Mouse (Mus musculus) G1E (cell line): ENCODE results near the gene Serinc5. TPM values are rescaled to one million over a fixed set of nuclear protein-coding genes. Genes with fewer than 3 reads are reported as not detected.

Experiments
- ATAC-seq: 2 replicates; pipeline ENCODE4 v1.8.0; 2016; ENCODE audit warnings: mild to moderate bottlenecking; ENCODE audit not compliant: insufficient number of reproducible peaks, poor library complexity, low FRiP score, severe bottlenecking; ENCODE audit errors: extremely low read depth
- DNase-seq: peaks from one replicate; pipeline ENCODE4 v3.0.0; 2012; ENCODE audit warnings: low spot score
- H3K27me3 ChIP-seq: 2 replicates; pipeline ENCODE4 v1.6.1; 2012; ENCODE audit warnings: mild to moderate bottlenecking, low read length, inconsistent platforms; ENCODE audit not compliant: insufficient read depth
- H3K36me3 ChIP-seq: replicated peaks from 2 replicates; pipeline ENCODE3; 2012; ENCODE audit warnings: mild to moderate bottlenecking, inconsistent platforms
- H3K4me1 ChIP-seq: 2 replicates; pipeline ENCODE4 v1.6.1; 2012; ENCODE audit warnings: low read depth, low read length, inconsistent platforms, mixed read lengths; ENCODE audit not compliant: insufficient read depth
- H3K4me3 ChIP-seq: 2 replicates; pipeline ENCODE4 v1.5.1; 2012; ENCODE audit warnings: low read depth, mild to moderate bottlenecking, inconsistent platforms, low read length, moderate library complexity, mixed read lengths
- H3K9me3 ChIP-seq: replicated peaks from 2 replicates; pipeline ENCODE4 v1.6.1; 2012; ENCODE audit warnings: inconsistent platforms
- CTCF ChIP-seq: IDR thresholded peaks from 2 replicates; pipeline ENCODE4 v1.5.1; 2012; ENCODE audit warnings: low read depth, low read length, inconsistent platforms, mixed read lengths
- GATA1 ChIP-seq: IDR thresholded peaks from 2 replicates; pipeline ENCODE4 v1.6.1; 2012; ENCODE audit warnings: borderline replicate concordance, low read length, inconsistent platforms, mixed read lengths
- GATA2 ChIP-seq: IDR thresholded peaks from 2 replicates; pipeline ENCODE4 v1.6.1; 2012; ENCODE audit warnings: low read depth, low read length, inconsistent platforms, borderline replicate concordance
- POLR2AphosphoS5 ChIP-seq: IDR thresholded peaks from 2 replicates; pipeline ENCODE4 v1.6.1; 2012; ENCODE audit warnings: low read depth, low read length, inconsistent platforms; ENCODE audit not compliant: insufficient replicate concordance
- TAL1 ChIP-seq: conservative IDR thresholded peaks from 2 replicates; pipeline ENCODE4 v1.6.1; 2012; ENCODE audit warnings: low read depth, low read length, inconsistent platforms, mixed read lengths
- polyA plus RNA-seq: library from polyadenylated mRNA; stranded (reverse); fragments of >175 nt; gene quantifications from 2 replicates; pipeline ENCODE4 v1.2.3, GENCODE M21; 2012
- total RNA-seq, 2 experiments: library from RNA; stranded (forward) in 1 of 2; stranded (reverse) in 1 of 2; fragments of 200-1000 nt in 1 of 2; fragments of >200 nt in 1 of 2; fragmentation: Nextera tagmentation in 1 of 2; gene quantifications; 2 replicates each; pipeline ENCODE4 v1.2.3; 2014 to 2017

Gene Serinc5
- total and polyA plus RNA-seq, 3 experiments: 7.1 to 43.2 (median 13.2) TPM

DNA sequence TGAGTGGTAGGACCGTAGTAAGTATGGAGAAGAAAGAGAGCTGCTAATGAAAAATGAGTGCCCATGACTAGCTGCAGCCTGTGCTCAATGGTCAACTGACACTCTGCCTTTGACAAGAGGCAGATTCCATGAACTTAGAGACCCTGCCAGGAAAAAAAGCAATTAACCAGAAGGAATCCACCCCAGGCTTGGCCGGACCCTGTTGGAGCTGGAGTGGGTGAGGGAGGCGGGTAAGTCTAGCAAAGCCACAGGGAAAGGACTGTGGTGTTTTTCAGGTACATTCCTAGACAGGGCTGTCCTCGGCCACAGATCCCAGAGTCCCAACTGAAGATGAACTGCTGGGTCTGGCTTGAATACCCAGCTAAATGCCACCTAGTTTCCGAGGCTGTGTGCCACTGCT, 121.9 kb downstream of the Serinc5 start:
- DNase-seq (no peak), ATAC-seq (no peak)
- no peaks in the 10 kb centered on the region for H3K36me3 ChIP-seq
- no peak for TF ChIP-seq CTCF
- H3K4me3 ChIP-seq: no peak overlapping the region
- peaks cover 42% of the 10 kb centered on the region for H3K27me3 ChIP-seq
- H3K9me3 ChIP-seq: no peaks in the 10 kb centered on the region
- no peaks in the 10 kb centered on the region; the same call in 1 of the 2 replicates for H3K4me1 ChIP-seq

DNA sequence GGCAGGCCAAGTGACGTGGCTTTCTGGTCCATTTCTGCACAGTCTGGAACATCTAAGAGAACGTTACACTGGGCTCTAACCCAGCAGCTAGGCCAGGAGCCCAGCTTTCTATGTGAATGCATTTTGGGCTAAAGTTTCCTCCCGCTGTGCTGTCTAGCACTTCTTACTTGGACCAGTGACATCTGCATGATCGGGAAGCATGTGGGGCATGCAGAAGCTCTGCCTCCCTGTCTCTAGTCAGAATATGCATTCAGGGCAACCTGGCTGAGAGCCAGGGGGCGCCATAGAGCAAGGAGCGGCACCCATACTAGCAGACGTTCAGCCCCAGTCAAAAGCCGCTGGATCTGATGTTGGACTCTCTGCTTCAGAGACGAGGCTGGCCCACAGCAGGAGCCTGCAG, 122.4 kb downstream of the Serinc5 start:
- DNase-seq (peak; percentile 43), ATAC-seq (no peak)
- TF ChIP-seq CTCF (peak; percentile 77), GATA2 (no peak), GATA1 (no peak)
- Histone ChIP-seq H3K9me3 (no peaks in the 10 kb centered on the region), H3K4me1 (no peaks in the 10 kb centered on the region; the same call in 1 of the 2 replicates), H3K4me3 (no peak overlapping the region), H3K27me3 (peaks cover 42% of the 10 kb centered on the region), H3K36me3 (no peaks in the 10 kb centered on the region)

DNA sequence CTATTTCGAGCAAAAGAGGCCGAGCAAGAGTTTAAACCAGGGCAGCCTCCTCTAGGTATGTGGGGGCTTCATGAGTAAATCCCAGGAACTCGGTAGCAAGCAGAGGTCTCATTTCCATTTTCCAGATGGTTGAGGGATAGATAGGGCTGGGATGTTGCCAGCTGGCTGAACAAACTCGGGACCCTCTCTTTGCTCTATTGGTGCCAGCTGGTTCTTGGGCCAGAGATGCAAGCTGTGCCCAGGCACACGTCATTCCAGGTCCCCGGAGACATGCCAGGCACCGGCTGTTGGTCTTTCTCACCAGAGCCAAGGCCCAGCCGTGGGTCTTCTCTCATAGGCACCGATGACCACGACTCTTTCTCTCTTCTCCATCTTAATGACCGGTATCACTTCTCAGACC, 122.8 kb downstream of the Serinc5 start:
- no peak for DNase-seq
- Histone ChIP-seq H3K4me3 (no peak overlapping the region), H3K4me1 (no peaks in the 10 kb centered on the region; the same call in 1 of the 2 replicates), H3K36me3 (no peaks in the 10 kb centered on the region), H3K9me3 (no peaks in the 10 kb centered on the region), H3K27me3 (peaks cover 46% of the 10 kb centered on the region)
- ATAC-seq: no peak
- TF ChIP-seq TAL1 (no peak), POLR2AphosphoS5 (no peak), GATA2 (no peak), CTCF (no peak), GATA1 (no peak)

GRCm38 (mm10) chr13:92735693-92736092, 124.8 kb downstream of the Serinc5 start:
- no peak for ATAC-seq
- no peak overlapping the region for H3K4me3 ChIP-seq
- TF ChIP-seq GATA2: no peak
- no peak for TF ChIP-seq TAL1
- no peak for TF ChIP-seq GATA1
- TF ChIP-seq CTCF: no peak
- no peak for TF ChIP-seq POLR2AphosphoS5
- DNase-seq: no peak
- no peaks in the 10 kb centered on the region; the same call in 1 of the 2 replicates for H3K4me1 ChIP-seq
- H3K9me3 ChIP-seq: no peaks in the 10 kb centered on the region
- H3K36me3 ChIP-seq: no peaks in the 10 kb centered on the region
- H3K27me3 ChIP-seq: peaks cover 33% of the 10 kb centered on the region

- Histone ChIP-seq H3K4me1 (no peaks in the 10 kb centered on the region; the same call in 1 of the 2 replicates), H3K9me3 (no peaks in the 10 kb centered on the region), H3K4me3 (no peak overlapping the region), H3K27me3 (peaks cover 32% of the 10 kb centered on the region), H3K36me3 (no peaks in the 10 kb centered on the region)
- no peak for TF ChIP-seq TAL1
- TF ChIP-seq GATA2: no peak
- no peak for TF ChIP-seq POLR2AphosphoS5
- no peak for TF ChIP-seq CTCF
- no peak for TF ChIP-seq GATA1
- ATAC-seq: no peak
- DNase-seq: no peak
These were observed 125.8 kb downstream of the Serinc5 start for GRCm38 (mm10) chr13:92736516-92737300.

- H3K9me3 ChIP-seq: no peaks in the 10 kb centered on the region
- H3K36me3 ChIP-seq: no peaks in the 10 kb centered on the region
- DNase-seq: no peak
- H3K4me1 ChIP-seq: peaks cover 13% of the 10 kb centered on the region
- no peak overlapping the region for H3K4me3 ChIP-seq
- no peak for TF ChIP-seq TAL1
- no peak for TF ChIP-seq GATA1
- TF ChIP-seq POLR2AphosphoS5: no peak
- no peak for TF ChIP-seq CTCF
- TF ChIP-seq GATA2: no peak
- H3K27me3 ChIP-seq: peaks cover 19% of the 10 kb centered on the region
- no peak for ATAC-seq
These were observed 127.9 kb downstream of the Serinc5 start for GRCm38 (mm10) chr13:92738821-92739220.

DNA sequence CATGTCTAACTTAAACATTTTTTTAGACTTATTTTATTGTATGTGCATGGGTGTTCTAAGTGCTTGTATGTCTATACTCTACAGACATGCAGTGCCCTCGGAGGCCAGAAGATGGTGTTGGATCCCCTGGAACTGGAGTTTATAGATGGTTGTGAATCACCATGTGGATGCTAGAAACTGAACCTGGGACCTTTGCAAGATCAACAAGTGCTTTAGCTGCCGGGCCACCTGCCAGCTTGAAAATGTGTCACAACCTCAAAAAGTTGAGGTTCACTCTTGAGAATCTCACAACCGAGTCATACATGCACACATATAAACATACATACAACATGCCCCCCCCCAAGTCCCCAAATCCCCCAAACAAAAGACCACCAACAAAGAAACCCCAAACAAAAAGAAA, 129.0 kb downstream of the Serinc5 start:
- no peak for ATAC-seq
- TF ChIP-seq TAL1 (no peak), POLR2AphosphoS5 (no peak), CTCF (no peak), GATA1 (no peak), GATA2 (no peak)
- no peaks in the 10 kb centered on the region for H3K9me3 ChIP-seq

More for the DNA sequence above, 129.0 kb downstream of the Serinc5 start:
- peaks cover 13% of the 10 kb centered on the region for H3K4me1 ChIP-seq
- no peak for DNase-seq
- no peak overlapping the region for H3K4me3 ChIP-seq
- H3K36me3 ChIP-seq: no peaks in the 10 kb centered on the region
- H3K27me3 ChIP-seq: peaks cover 15% of the 10 kb centered on the region
